Mouse (Mus musculus) liver, adult 2 months (tissue): ENCODE measurements around the gene Btc.

Source experiments
- CTCF ChIP-seq: fragments of 200-500 bp; IDR thresholded peaks from 2 replicates; pipeline ENCODE4 v1.5.1; 2011; ENCODE audit warnings: low read depth, low read length, control low read depth
- POLR2A ChIP-seq: fragments of 200-500 bp; IDR thresholded peaks from 2 replicates; pipeline ENCODE4 v1.6.1; 2011; ENCODE audit warnings: low read length, control low read depth; ENCODE audit not compliant: insufficient read depth; ENCODE audit errors: extremely low read depth

- no peak for TF ChIP-seq CTCF
- TF ChIP-seq POLR2A = no peak
Measured at GRCm38 (mm10) chr5:91413814-91414213, 11.0 kb upstream of the Btc start.
